Mouse (Mus musculus) lung, adult 10 weeks (tissue): ENCODE data around the gene Aldh3a2. TPM values are rescaled to one million over a fixed set of nuclear protein-coding genes. Genes with fewer than 3 reads are reported as not detected.

ENCODE experiments used
- polyA plus RNA-seq: library from polyadenylated mRNA; stranded (reverse); fragments of 350-450 nt; fragmentation: Illumina TruSeq; extraction: RNeasy Lipid Tissue Mini Kit (QIAGEN cat#74804); gene quantifications from one replicate; pipeline ENCODE4 v1.2.3, GENCODE M21; 2014; ENCODE audit warnings: low read depth, low replicate concordance; ENCODE audit not compliant: insufficient read depth

The Aldh3a2 gene
- polyA plus RNA-seq = 51.0 TPM

GRCm38 (mm10) chr11:61266551-61267533, at the start of gene Aldh3a2:
Gene Aldh3a2 (minus strand): TSS chr11:61267464.

GRCm38 (mm10) chr11:61207487-61208246, 59.6 kb downstream of the Aldh3a2 start, which contains the start of gene Aldh3a1:
Gene Aldh3a1 (plus strand): TSS chr11:61207537.

GRCm38 (mm10) chr11:61174821-61175658, 92.2 kb downstream of the Aldh3a2 start, which contains the start of gene Usp22:
Gene Usp22 (minus strand): TSS chr11:61175055.

Other genes starting within 250 kb of the Aldh3a2 start
- 1.0 TPM for gene Kcnj12, start 244.9 kb downstream of the Aldh3a2 start, polyA plus RNA-seq
- gene Tnfrsf13b, start 140.7 kb downstream of the Aldh3a2 start, polyA plus RNA-seq = 6.8 TPM
- gene Usp22, start 92.4 kb downstream of the Aldh3a2 start, polyA plus RNA-seq = 13.8 TPM
- 31.6 TPM for gene Aldh3a1, start 59.9 kb downstream of the Aldh3a2 start, polyA plus RNA-seq
- gene Slc47a2, start 75.4 kb upstream of the Aldh3a2 start, polyA plus RNA-seq = 0.24 TPM
- 1.9 TPM for gene Slc47a1, start 110.9 kb upstream of the Aldh3a2 start, polyA plus RNA-seq
- gene Rnf112, start 186.7 kb upstream of the Aldh3a2 start, polyA plus RNA-seq = 0.14 TPM
- 308 TPM for gene Mfap4, start 218.0 kb upstream of the Aldh3a2 start, polyA plus RNA-seq
- gene Mapk7, start 226.9 kb upstream of the Aldh3a2 start, polyA plus RNA-seq = 10.6 TPM
- gene B9d1, start 237.7 kb upstream of the Aldh3a2 start, polyA plus RNA-seq = 26.6 TPM